Mouse (Mus musculus): ENCODE results near the gene Gm20388.

- TF ChIP-seq ZC3H11A (IDR thresholded peaks at IDR 0.05; ENCODE audit: borderline replicate concordance, low read depth, low read length) (no peak), CHD2 (IDR thresholded peaks at IDR 0.05; ENCODE audit: low read depth, low read length) (no peak), ZNF384 (IDR thresholded peaks at IDR 0.05; ENCODE audit: low read depth, low read length) (no peak)
Measured at GRCm38 (mm10) chr8:121374284-121374683, 1463.6 kb downstream of the Gm20388 start.
